Mouse (Mus musculus) stomach, embryonic 16.5 days (tissue): Measurements from ENCODE around the gene Cobl. TPM values are rescaled to one million over a fixed set of nuclear protein-coding genes. Genes with fewer than 3 reads are reported as not detected.

Source experiments
- ATAC-seq: fragments of 200-750 bp; cut with Nextera tagmentation; 2 replicates; pipeline ENCODE4 v1.8.0; 2017; ENCODE audit warnings: moderate number of reproducible peaks, moderate TSS enrichment; ENCODE audit not compliant: insufficient read depth, low FRiP score
- H3K27ac ChIP-seq: fragments of 300-500 bp; sonication (generic); 2 replicates; pipeline ENCODE4 v1.5.1; 2014; ENCODE audit warnings: low read length
- H3K27me3 ChIP-seq: fragments of 300-500 bp; sonication (generic); 2 replicates; pipeline ENCODE4 v1.6.1; 2014; ENCODE audit warnings: low read length, control low read depth, mixed read lengths; ENCODE audit not compliant: control insufficient read depth, insufficient read depth
- H3K36me3 ChIP-seq: fragments of 300-500 bp; sonication (generic); 2 replicates; pipeline ENCODE4 v1.6.1; 2014; ENCODE audit warnings: low read length; ENCODE audit not compliant: control insufficient read depth, insufficient read depth
- H3K4me1 ChIP-seq: fragments of 300-500 bp; sonication (generic); 2 replicates; pipeline ENCODE4 v1.6.1; 2014; ENCODE audit warnings: low read length, control low read depth, mixed read lengths; ENCODE audit not compliant: control insufficient read depth, insufficient read depth
- H3K4me2 ChIP-seq: fragments of 300-500 bp; sonication (generic); 2 replicates; pipeline ENCODE4 v1.6.1; 2014; ENCODE audit warnings: low read depth, low read length, mixed read lengths
- H3K4me3 ChIP-seq: fragments of 300-500 bp; sonication (generic); replicated peaks from 2 replicates; pipeline ENCODE4 v1.5.1; 2014; ENCODE audit warnings: mild to moderate bottlenecking, low read length
- H3K9ac ChIP-seq: fragments of 300-500 bp; sonication (generic); 2 replicates; pipeline ENCODE4 v1.6.1; 2014; ENCODE audit warnings: low read length
- H3K9me3 ChIP-seq: fragments of 300-500 bp; sonication (generic); replicated peaks from 2 replicates; pipeline ENCODE4 v1.6.1; 2016; ENCODE audit warnings: low read length, control low read depth; ENCODE audit not compliant: control insufficient read depth
- WGBS: fragments of 180-500 bp; shearing (Covaris S2); extraction: QIAGEN DNeasy Blood & Tissue Kit; methylation state at CpG from one replicate; pipeline ENCODE4 v1.1.7; 2014; 5-methylcytosine and 5-hydroxymethylcytosine counted together
- polyA plus RNA-seq: library from polyadenylated mRNA; unstranded; fragments of >200 nt; fragmentation: Nextera tagmentation; extraction: Ambion mirVana; gene quantifications from 2 replicates; pipeline ENCODE4 v1.2.1, GENCODE M21; 2015

Gene Cobl
- polyA plus RNA-seq, 1 experiment from 2014 or later, result 15.4 TPM

- H3K27ac ChIP-seq, result no peak overlapping the region
- no peaks in the 10 kb centered on the region for H3K9me3 ChIP-seq
- ATAC-seq, result peak; percentile 62; the same call in 1 of the 2 replicates
- 47% methylated on average over 7 of the region's 7 CpGs for WGBS
- H3K27me3 ChIP-seq, result no peaks in the 10 kb centered on the region
- H3K9ac ChIP-seq, result no peak overlapping the region
- no peak overlapping the region for H3K4me2 ChIP-seq
- H3K4me1 ChIP-seq, result peaks cover 3% of the 10 kb centered on the region; the same call in 1 of the 2 replicates
- H3K36me3 ChIP-seq, result no peaks in the 10 kb centered on the region
- no peak overlapping the region for H3K4me3 ChIP-seq
Observed at GRCm38 (mm10) chr11:12290911-12291653, 173.7 kb downstream of the Cobl start.

- Histone ChIP-seq H3K36me3 (no peaks in the 10 kb centered on the region), H3K9me3 (no peaks in the 10 kb centered on the region), H3K9ac (no peak overlapping the region), H3K27me3 (no peaks in the 10 kb centered on the region), H3K4me2 (no peak overlapping the region), H3K4me3 (no peak overlapping the region), H3K4me1 (no peaks in the 10 kb centered on the region), H3K27ac (no peak overlapping the region)
- 81% methylated on average over 4 of the region's 4 CpGs for WGBS
- ATAC-seq, result no peak
Observed at GRCm38 (mm10) chr11:12285319-12286021, 179.3 kb downstream of the Cobl start.

DNA sequence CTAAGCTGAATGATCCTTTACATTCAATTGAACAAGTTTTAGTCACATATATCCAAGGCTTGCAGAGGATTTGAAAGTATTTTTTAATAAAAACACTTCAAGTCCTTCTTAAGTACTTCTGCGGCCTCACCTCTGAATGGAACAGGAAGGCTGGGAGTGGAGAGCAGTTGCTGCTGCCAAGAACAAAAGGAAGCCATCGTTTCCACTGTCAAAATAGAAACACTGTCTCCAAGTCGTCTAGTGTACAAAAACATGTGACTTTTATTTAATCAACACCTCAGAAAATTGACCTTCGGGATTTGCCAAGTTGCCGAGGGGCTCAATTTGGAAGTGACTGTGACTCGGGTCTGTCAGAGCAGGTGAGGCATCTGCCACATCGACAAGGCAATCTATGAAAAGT lies 184.0 kb downstream of the Cobl start:
- 53% methylated on average over 7 of the region's 7 CpGs for WGBS
- ATAC-seq, result no peak

DNA sequence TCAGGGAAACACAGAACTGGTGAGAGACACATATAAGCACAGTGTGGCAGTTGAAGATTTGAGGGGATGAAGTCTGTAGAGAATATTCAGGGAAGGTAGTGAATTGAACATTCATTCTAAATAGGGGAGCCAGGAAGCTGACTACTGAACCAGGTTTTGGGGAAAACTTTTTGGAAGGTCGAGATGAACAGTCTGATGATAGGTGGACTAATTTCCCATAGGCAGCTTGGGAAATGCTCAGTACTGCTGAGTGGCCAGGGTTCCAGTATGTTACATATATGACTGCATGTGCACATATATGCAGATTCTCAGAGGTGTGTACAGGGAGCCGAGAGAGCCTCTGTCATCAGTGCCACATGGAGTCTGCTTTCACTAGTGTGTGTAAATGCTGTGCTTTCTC lies 190.5 kb downstream of the Cobl start:
- ATAC-seq, result no peak
- Histone ChIP-seq H3K27ac (no peak overlapping the region), H3K9ac (no peak overlapping the region), H3K4me1 (no peaks in the 10 kb centered on the region), H3K36me3 (no peaks in the 10 kb centered on the region), H3K9me3 (no peaks in the 10 kb centered on the region), H3K4me3 (no peak overlapping the region), H3K27me3 (no peaks in the 10 kb centered on the region), H3K4me2 (no peak overlapping the region)
- 73% methylated on average over 2 of the region's 2 CpGs for WGBS

More for the DNA sequence above, 184.0 kb downstream of the Cobl start:
- no peak overlapping the region; the same call in 1 of the 2 replicates for H3K27ac ChIP-seq
- H3K4me3 ChIP-seq, result no peak overlapping the region
- H3K9me3 ChIP-seq, result no peaks in the 10 kb centered on the region
- no peaks in the 10 kb centered on the region for H3K36me3 ChIP-seq
- no peaks in the 10 kb centered on the region for H3K27me3 ChIP-seq
- no peak overlapping the region for H3K9ac ChIP-seq
- H3K4me1 ChIP-seq, result no peaks in the 10 kb centered on the region
- no peak overlapping the region for H3K4me2 ChIP-seq

GRCm38 (mm10) chr11:12273726-12274125 lies 191.0 kb downstream of the Cobl start:
- Histone ChIP-seq H3K36me3 (no peaks in the 10 kb centered on the region), H3K4me2 (no peak overlapping the region), H3K27ac (no peak overlapping the region), H3K9ac (no peak overlapping the region), H3K4me3 (no peak overlapping the region), H3K4me1 (no peaks in the 10 kb centered on the region), H3K9me3 (no peaks in the 10 kb centered on the region), H3K27me3 (no peaks in the 10 kb centered on the region)
- no peak for ATAC-seq
- WGBS, result 75% methylated on average over 6 of the region's 6 CpGs

DNA sequence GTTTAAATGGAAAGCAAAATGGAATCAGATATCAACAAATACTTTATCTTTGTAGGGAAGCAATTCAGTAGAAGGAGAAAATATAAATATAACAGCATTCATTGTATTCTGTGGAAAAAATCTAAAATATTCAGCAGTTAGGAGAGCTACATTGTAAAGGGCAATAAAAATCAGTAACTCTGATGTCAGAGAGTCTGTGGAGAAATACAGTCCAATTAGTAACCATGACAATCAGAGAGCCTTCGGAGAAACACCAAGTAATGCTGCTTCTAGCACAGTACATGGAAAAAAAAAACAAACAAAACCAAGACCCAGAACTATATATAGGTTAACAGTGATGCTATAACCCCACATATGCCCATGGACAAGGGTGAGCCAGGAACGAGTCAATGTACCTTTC lies 206.3 kb downstream of the Cobl start:
- no peak overlapping the region for H3K4me3 ChIP-seq
- H3K27ac ChIP-seq, result no peak overlapping the region
- ATAC-seq, result no peak
- H3K4me1 ChIP-seq, result no peaks in the 10 kb centered on the region
- no peaks in the 10 kb centered on the region for H3K36me3 ChIP-seq
- 69% methylated on average over 2 of the region's 2 CpGs for WGBS
- no peak overlapping the region for H3K4me2 ChIP-seq
- no peak overlapping the region for H3K9ac ChIP-seq
- no peaks in the 10 kb centered on the region for H3K27me3 ChIP-seq
- H3K9me3 ChIP-seq, result no peaks in the 10 kb centered on the region

DNA sequence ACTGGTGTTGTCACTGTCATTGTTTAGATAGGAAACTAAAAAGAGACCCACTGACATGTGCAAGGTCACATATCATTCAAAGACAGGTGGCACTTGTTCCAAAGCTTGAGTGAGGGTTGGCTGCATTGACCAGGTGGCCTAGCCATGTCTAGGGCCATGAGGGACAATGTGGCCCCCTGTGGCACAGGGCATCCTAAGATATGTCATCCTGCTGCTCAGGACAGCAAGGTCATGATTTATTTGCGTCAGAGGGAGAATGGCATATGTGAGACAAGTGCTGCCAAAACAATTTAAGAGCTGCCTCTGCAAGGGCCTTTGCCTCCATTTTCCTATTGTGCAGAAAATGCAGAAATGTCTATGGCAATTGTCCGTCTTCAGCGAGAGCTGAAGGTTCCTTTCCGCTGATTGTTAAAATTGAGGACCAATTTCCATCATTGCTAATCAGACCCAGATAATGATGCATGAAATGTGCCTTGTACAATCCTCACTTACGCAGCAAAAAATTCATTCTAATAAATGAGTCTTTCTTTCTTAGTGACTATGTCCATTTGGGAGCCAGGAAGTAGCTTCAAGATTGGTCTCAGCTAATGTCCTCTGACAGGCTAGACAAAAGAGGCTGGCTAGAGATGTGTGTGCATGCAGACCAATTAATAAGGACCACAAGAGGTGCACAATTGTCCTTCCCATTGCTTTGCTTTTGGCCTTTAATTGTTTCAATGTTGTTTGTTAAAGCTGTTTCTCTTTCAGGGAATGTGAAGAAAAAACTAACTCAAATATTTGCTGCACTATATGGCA lies 207.2 kb downstream of the Cobl start:
- WGBS, result 95% methylated on average over 5 of the region's 5 CpGs

GRCm38 (mm10) chr11:12245327-12245915 lies 219.3 kb downstream of the Cobl start:
- no peaks in the 10 kb centered on the region for H3K4me1 ChIP-seq

More for the DNA sequence above, 207.2 kb downstream of the Cobl start:
- Histone ChIP-seq H3K4me1 (no peaks in the 10 kb centered on the region), H3K36me3 (no peaks in the 10 kb centered on the region), H3K27me3 (no peaks in the 10 kb centered on the region), H3K4me3 (no peak overlapping the region), H3K9me3 (no peaks in the 10 kb centered on the region), H3K27ac (no peak overlapping the region), H3K9ac (no peak overlapping the region), H3K4me2 (no peak overlapping the region)
- no peak for ATAC-seq

More at GRCm38 (mm10) chr11:12245327-12245915, 219.3 kb downstream of the Cobl start:
- no peaks in the 10 kb centered on the region for H3K27me3 ChIP-seq
- ATAC-seq, result no peak
- H3K9ac ChIP-seq, result no peak overlapping the region
- H3K4me3 ChIP-seq, result no peak overlapping the region
- H3K9me3 ChIP-seq, result no peaks in the 10 kb centered on the region; the same call in 1 of the 2 replicates
- no peak overlapping the region for H3K4me2 ChIP-seq
- H3K36me3 ChIP-seq, result no peaks in the 10 kb centered on the region
- 59% methylated on average over 4 of the region's 4 CpGs for WGBS
- no peak overlapping the region for H3K27ac ChIP-seq
